Mouse (Mus musculus): Measurements from ENCODE around the gene Foxj1. TPM values are rescaled to one million over a fixed set of nuclear protein-coding genes. Genes with fewer than 3 reads are reported as not detected.

The Foxj1 gene
- polyA plus RNA-seq, 1 experiment = not detected

DNA sequence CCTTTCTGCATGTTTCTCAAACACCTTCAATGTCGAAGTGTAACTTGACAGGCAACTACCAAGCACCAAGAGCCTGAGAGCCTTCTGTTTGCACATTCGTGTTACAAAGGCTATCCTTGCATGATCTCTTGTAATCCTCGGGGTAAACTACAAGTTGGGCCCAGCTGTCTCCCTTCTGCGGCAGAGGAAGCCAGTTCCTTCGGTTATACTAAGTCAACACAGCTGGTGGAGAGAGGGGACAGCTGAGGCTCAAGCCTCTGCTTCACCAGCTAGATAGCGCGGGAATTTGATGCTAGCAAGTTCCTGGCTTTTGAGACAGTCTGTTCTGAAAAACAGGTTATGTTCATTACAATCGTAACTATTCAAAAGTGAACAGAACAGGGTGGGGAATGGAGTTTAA is 22.8 kb downstream of the Foxj1 start:
- no peak overlapping the region for H3K27ac ChIP-seq (ENCODE audit: insufficient read depth, low read depth, low read length)
- H3K4me1 ChIP-seq (ENCODE audit: control insufficient read depth, insufficient read depth, low read length) = 0 out of 2 replicates have a peak, but pooled peaks cover 2% of the 10 kb centered on the region
- WGBS = 73% methylated on average over 8 of the region's 8 CpGs
- TF ChIP-seq POLR2A (IDR thresholded peaks at IDR 0.05; ENCODE audit: insufficient read depth, low read depth, low read length) (no peak), CTCF (IDR thresholded peaks at IDR 0.05; ENCODE audit: insufficient read depth, low read depth, low read length) (no peak)
- H3K4me3 ChIP-seq (ENCODE audit: insufficient read depth, low read depth, low read length) = no peak overlapping the region

DNA sequence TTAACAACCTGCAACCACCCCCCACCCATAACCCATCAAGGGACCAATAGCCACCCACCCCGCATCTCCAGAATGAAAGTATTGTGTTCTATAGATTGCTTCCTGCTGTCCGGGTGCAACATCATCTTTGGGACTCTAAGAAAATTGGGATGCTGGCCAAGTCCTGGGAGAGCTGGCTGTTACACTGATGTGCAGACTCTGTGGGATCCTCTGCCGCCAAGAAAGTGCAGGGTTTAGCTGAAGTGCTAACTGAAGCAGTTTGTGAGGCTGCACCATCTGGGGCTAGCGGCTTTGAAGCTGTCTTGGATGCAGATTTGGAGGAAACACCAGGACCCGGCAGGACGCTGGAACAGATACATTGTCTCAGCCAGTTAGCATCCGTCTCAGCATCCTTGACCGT is 24.0 kb downstream of the Foxj1 start:
- Histone ChIP-seq H3K27ac (ENCODE audit: insufficient read depth, low read depth, low read length) (no peak overlapping the region), H3K4me3 (ENCODE audit: insufficient read depth, low read depth, low read length) (no peak overlapping the region), H3K4me1 (ENCODE audit: control insufficient read depth, insufficient read depth, low read length) (peaks cover 4% of the 10 kb centered on the region)
- WGBS = 38% methylated on average over 8 of the region's 8 CpGs
- no peak for TF ChIP-seq POLR2A (IDR thresholded peaks at IDR 0.05; ENCODE audit: insufficient read depth, low read depth, low read length)
- no peak for TF ChIP-seq CTCF (IDR thresholded peaks at IDR 0.05; ENCODE audit: insufficient read depth, low read depth, low read length)

- Histone ChIP-seq H3K4me3 (ENCODE audit: insufficient read depth, low read depth, low read length) (no peak overlapping the region), H3K4me1 (ENCODE audit: control insufficient read depth, insufficient read depth, low read length) (peaks cover 7% of the 10 kb centered on the region), H3K27ac (ENCODE audit: insufficient read depth, low read depth, low read length) (no peak overlapping the region)
- no peak for TF ChIP-seq CTCF (IDR thresholded peaks at IDR 0.05; ENCODE audit: insufficient read depth, low read depth, low read length)
- TF ChIP-seq POLR2A (IDR thresholded peaks at IDR 0.05; ENCODE audit: insufficient read depth, low read depth, low read length) = no peak
- WGBS = 73% methylated on average over 3 of the region's 3 CpGs
Measured at GRCm38 (mm10) chr11:116309601-116310000, 25.6 kb downstream of the Foxj1 start.

- no peak overlapping the region for H3K4me3 ChIP-seq (ENCODE audit: insufficient read depth, low read depth, low read length)
- H3K4me1 ChIP-seq (ENCODE audit: control insufficient read depth, insufficient read depth, low read length) = peaks cover 7% of the 10 kb centered on the region
- H3K27ac ChIP-seq (ENCODE audit: insufficient read depth, low read depth, low read length) = no peak overlapping the region
- no peak for TF ChIP-seq POLR2A (IDR thresholded peaks at IDR 0.05; ENCODE audit: insufficient read depth, low read depth, low read length)
- TF ChIP-seq CTCF (IDR thresholded peaks at IDR 0.05; ENCODE audit: insufficient read depth, low read depth, low read length) = no peak
- WGBS = 92% methylated on average over 12 of the region's 12 CpGs
Measured at GRCm38 (mm10) chr11:116307762-116308531, 27.3 kb downstream of the Foxj1 start.

- 84% methylated on average over 10 of the region's 10 CpGs for WGBS
- peak within 1 kb of the TSS; percentile 7; the same call in 1 of the 2 replicates for H3K27ac ChIP-seq (ENCODE audit: insufficient read depth, low read depth, low read length)
- TF ChIP-seq POLR2A (IDR thresholded peaks at IDR 0.05; ENCODE audit: insufficient read depth, low read depth, low read length) (no peak), CTCF (IDR thresholded peaks at IDR 0.05; ENCODE audit: insufficient read depth, low read depth, low read length) (no peak)
- peaks cover 7% of the 10 kb centered on the region for H3K4me1 ChIP-seq (ENCODE audit: control insufficient read depth, insufficient read depth, low read length)
- peak within 1 kb of the TSS; percentile 80 for H3K4me3 ChIP-seq (ENCODE audit: insufficient read depth, low read depth, low read length)
Measured at GRCm38 (mm10) chr11:116307019-116307725, 28.0 kb downstream of the Foxj1 start, which contains the start of gene Exoc7. TSS of gene Exoc7 (minus strand) at chr11:116307233.

DNA sequence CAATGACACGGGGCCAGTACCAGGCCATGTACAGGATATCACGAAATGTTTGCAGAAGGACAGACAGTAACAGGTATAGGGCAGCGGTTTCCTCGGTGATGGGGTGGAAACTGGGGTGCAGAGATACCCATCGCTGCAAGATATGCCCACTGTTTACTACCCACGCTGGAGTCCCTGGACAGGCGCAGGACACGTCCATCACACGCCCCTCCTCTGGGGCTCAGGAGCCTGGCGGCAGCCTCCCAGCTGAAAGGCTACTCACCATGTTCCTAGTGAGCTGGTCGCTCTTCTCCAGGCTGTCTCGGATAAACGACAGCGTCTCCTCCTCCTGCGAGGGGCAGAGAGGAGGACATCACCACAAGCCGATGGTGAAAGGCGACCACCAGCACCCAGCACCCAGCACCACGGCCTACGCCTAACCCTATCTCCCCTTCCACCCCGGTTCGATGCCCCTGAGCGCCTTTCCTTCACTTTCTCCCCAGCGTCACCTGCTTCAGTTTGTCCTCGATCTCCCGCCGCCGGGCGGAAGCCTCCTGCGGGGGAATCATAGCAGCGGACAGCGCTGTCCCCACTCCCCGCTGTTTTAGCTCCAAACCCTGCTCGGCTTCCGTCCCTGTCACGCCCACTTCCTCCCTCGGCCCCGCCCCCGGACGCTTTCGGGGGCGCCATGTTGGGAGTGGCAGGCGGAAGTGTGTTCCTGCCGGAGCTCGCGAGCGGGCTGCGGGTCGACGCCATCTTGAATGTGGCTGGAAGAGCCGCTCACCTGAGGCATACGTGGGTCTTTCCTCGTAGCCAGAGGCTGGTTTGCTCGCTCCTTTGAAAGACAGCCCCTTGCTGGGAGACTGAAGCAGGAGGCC is 28.8 kb downstream of the Foxj1 start:
- 1% methylated on average over 53 of the region's 53 CpGs for WGBS
- peak overlapping the region; percentile 7; the same call in 1 of the 2 replicates for H3K27ac ChIP-seq (ENCODE audit: insufficient read depth, low read depth, low read length)
- peak overlapping the region; percentile 80 for H3K4me3 ChIP-seq (ENCODE audit: insufficient read depth, low read depth, low read length)
- peak; percentile 80 for TF ChIP-seq POLR2A (IDR thresholded peaks at IDR 0.05; ENCODE audit: insufficient read depth, low read depth, low read length)
- no peak for TF ChIP-seq CTCF (IDR thresholded peaks at IDR 0.05; ENCODE audit: insufficient read depth, low read depth, low read length)
- H3K4me1 ChIP-seq (ENCODE audit: control insufficient read depth, insufficient read depth, low read length) = peaks cover 7% of the 10 kb centered on the region

- Histone ChIP-seq H3K4me1 (ENCODE audit: control insufficient read depth, insufficient read depth, low read length) (peaks cover 7% of the 10 kb centered on the region), H3K27ac (ENCODE audit: insufficient read depth, low read depth, low read length) (no peak overlapping the region), H3K4me3 (ENCODE audit: insufficient read depth, low read depth, low read length) (no peak overlapping the region)
- 96% methylated on average over 2 of the region's 2 CpGs for WGBS
- TF ChIP-seq CTCF (IDR thresholded peaks at IDR 0.05; ENCODE audit: insufficient read depth, low read depth, low read length) (no peak), POLR2A (IDR thresholded peaks at IDR 0.05; ENCODE audit: insufficient read depth, low read depth, low read length) (no peak)
Measured at GRCm38 (mm10) chr11:116305423-116305822, 29.8 kb downstream of the Foxj1 start.

GRCm38 (mm10) chr11:116298621-116299020 is 36.6 kb downstream of the Foxj1 start:
- Histone ChIP-seq H3K27ac (ENCODE audit: insufficient read depth, low read depth, low read length) (no peak overlapping the region), H3K4me3 (ENCODE audit: insufficient read depth, low read depth, low read length) (no peak overlapping the region), H3K4me1 (ENCODE audit: control insufficient read depth, insufficient read depth, low read length) (no peaks in the 10 kb centered on the region)
- 89% methylated on average over 6 of the region's 6 CpGs for WGBS
- TF ChIP-seq CTCF (IDR thresholded peaks at IDR 0.05; ENCODE audit: insufficient read depth, low read depth, low read length) = no peak
- no peak for TF ChIP-seq POLR2A (IDR thresholded peaks at IDR 0.05; ENCODE audit: insufficient read depth, low read depth, low read length)
